Mouse (Mus musculus) forebrain, embryonic 15.5 days (tissue): Measurements from ENCODE around the gene Scgb2b26. TPM values are rescaled to one million over a fixed set of nuclear protein-coding genes. Genes with fewer than 3 reads are reported as not detected.
"Not testable (repeated sequence)": the region's sequence is repeated elsewhere in the genome, so short reads cannot be mapped to it uniquely, and the experiment has no call there.

Source experiments
- ATAC-seq: fragments of 200-750 bp; cut with Nextera tagmentation; replicated peaks from 2 replicates; pipeline ENCODE4 v1.8.0; 2017; ENCODE audit warnings: mild to moderate bottlenecking, moderate TSS enrichment, moderate library complexity
- H3K27ac ChIP-seq: fragments of 300-500 bp; sonication (generic); replicated peaks from 2 replicates; pipeline ENCODE4 v1.5.1; 2015; ENCODE audit warnings: mild to moderate bottlenecking, inconsistent platforms
- H3K27me3 ChIP-seq: fragments of 300-500 bp; sonication (generic); 2 replicates; pipeline ENCODE4 v1.6.1; 2015; ENCODE audit warnings: inconsistent platforms
- H3K36me3 ChIP-seq: fragments of 300-500 bp; sonication (generic); 2 replicates; pipeline ENCODE4 v1.6.1; 2015; ENCODE audit warnings: mild to moderate bottlenecking, inconsistent platforms
- H3K4me1 ChIP-seq: fragments of 300-500 bp; sonication (generic); 2 replicates; pipeline ENCODE4 v1.6.1; 2015; ENCODE audit warnings: inconsistent platforms
- H3K4me2 ChIP-seq: fragments of 300-500 bp; sonication (generic); replicated peaks from 2 replicates; pipeline ENCODE4 v1.6.1; 2015; ENCODE audit warnings: mild to moderate bottlenecking, inconsistent platforms
- H3K4me3 ChIP-seq: fragments of 300-500 bp; sonication (generic); 2 replicates; pipeline ENCODE4 v1.5.1; 2015; ENCODE audit warnings: mild to moderate bottlenecking, inconsistent platforms
- H3K9ac ChIP-seq: fragments of 300-500 bp; sonication (generic); replicated peaks from 2 replicates; pipeline ENCODE4 v1.6.1; 2015; ENCODE audit warnings: mild to moderate bottlenecking, inconsistent platforms
- H3K9me3 ChIP-seq: fragments of 300-500 bp; sonication (generic); 2 replicates; pipeline ENCODE4 v1.6.1; 2016; ENCODE audit warnings: inconsistent platforms
- WGBS: fragments of 180-500 bp; shearing (Covaris S2); methylation state at CpG from one replicate; pipeline ENCODE4 v1.1.7; 2015; ENCODE audit warnings: mixed read lengths; 5-methylcytosine and 5-hydroxymethylcytosine counted together
- polyA plus RNA-seq: library from polyadenylated mRNA; unstranded; fragments of >200 nt; fragmentation: Nextera tagmentation; extraction: Ambion mirVana; gene quantifications from 2 replicates; pipeline ENCODE4 v1.2.1, GENCODE M21; 2015

The Scgb2b26 gene
- not detected in 2 replicates for polyA plus RNA-seq

DNA sequence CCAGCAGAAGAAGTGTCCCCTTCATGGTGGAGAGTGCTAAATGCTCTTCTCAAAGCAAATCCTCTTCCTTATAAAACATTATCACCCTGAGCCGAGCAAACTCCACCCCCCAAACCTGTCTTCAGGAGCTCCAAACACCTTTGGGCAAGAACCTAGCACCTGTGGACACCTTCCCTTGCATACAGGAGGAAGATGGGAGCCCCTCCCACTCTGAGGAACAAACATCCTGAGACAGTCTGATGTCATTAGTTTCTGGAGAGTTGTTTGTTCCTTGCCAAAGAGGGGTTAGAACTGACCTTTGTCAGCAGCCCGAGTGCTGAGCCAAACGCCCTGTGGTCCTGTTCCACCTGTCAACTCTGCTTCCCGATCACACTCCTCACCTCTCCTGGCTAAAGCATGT is at the start of gene Scgb2b26:
Gene Scgb2b26 (minus strand): TSS at position 101 of the 400 bp plus-strand sequence.
- H3K27ac ChIP-seq: no peak within 1 kb of the TSS
- WGBS: 83% methylated on average over 4 of the region's 4 CpGs
- peaks cover 33% of the 10 kb centered on the region for H3K9me3 ChIP-seq

DNA sequence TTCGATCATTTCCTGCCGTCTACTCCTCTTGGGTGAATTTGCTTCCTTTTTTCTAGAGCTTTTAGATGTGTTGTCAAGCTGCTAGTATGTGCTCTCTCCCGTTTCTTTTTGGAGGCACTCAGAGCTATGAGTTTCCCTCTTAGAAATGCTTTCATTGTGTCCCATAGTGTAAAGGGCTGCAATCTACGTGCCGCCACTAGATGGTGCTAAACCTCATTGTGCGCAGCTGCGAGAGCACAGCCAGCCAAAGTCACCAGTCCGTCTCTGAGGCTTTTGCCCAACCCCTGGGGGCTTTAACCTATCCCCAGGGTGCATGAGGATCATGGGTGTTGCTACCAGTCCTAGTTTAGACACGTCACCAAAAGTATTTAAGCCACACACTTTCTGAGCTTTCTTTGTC is 37.4 kb upstream of the Scgb2b26 start:
- H3K36me3 ChIP-seq, H3K9ac ChIP-seq, H3K27me3 ChIP-seq, H3K4me2 ChIP-seq, ATAC-seq, H3K27ac ChIP-seq, H3K4me1 ChIP-seq, H3K9me3 ChIP-seq, H3K4me3 ChIP-seq: not testable (repeated sequence)
- WGBS: 29% methylated on average over 8 of the region's 9 CpGs

More for the DNA sequence above, at the start of gene Scgb2b26:
- Histone ChIP-seq H3K36me3 (no peaks in the 10 kb centered on the region), H3K4me2 (no peak within 1 kb of the TSS), H3K27me3 (no peaks in the 10 kb centered on the region), H3K4me3 (no peak within 1 kb of the TSS), H3K4me1 (no peaks in the 10 kb centered on the region), H3K9ac (no peak within 1 kb of the TSS)
- ATAC-seq: no peak

DNA sequence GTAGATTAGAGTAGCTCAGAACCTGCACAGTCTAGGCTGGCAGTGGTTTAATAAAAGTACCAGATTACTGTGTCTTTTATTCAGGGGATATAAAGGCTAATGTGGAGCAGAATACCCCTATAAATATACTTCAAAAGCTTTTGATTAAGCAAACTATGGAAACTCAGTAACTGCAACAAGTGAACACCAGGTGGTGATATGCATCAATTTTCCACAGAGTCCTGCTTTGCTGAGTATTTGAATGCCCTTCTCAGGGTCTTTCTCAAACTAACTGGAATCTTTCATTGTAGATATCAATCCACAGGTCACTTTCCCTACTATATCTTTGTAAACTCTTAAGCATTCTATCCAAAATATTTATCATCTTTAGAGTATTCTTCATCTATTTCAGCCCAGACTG is 41.9 kb downstream of the Scgb2b26 start:
- ATAC-seq: no peak
- Histone ChIP-seq H3K9ac (no peak overlapping the region), H3K9me3 (peaks cover 14% of the 10 kb centered on the region), H3K27me3 (no peaks in the 10 kb centered on the region), H3K4me3 (no peak overlapping the region), H3K36me3 (no peaks in the 10 kb centered on the region), H3K4me2 (no peak overlapping the region), H3K4me1 (no peaks in the 10 kb centered on the region), H3K27ac (no peak overlapping the region)

DNA sequence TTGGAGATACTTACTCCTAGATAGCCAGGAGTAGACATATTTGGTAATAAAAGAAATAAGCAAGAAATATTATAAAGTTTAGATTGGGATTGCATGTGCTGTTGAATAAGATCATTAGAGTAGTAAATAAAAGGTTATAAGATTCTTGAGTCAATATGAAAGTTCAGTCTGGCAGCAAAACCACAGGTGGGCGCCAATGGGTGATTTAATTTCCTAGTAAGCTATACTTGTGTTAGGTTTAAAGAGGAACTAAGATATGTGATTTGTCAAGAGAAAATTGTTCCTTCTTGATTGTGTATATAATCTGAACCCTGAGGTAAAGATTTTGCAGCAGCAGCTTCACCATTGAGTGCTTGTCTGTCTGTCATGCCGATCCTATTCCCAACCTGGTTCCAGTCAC is 44.0 kb downstream of the Scgb2b26 start:
- Histone ChIP-seq H3K4me3 (no peak overlapping the region), H3K27me3 (no peaks in the 10 kb centered on the region), H3K27ac (no peak overlapping the region), H3K36me3 (no peaks in the 10 kb centered on the region), H3K9ac (no peak overlapping the region), H3K9me3 (peaks cover 33% of the 10 kb centered on the region), H3K4me1 (no peaks in the 10 kb centered on the region), H3K4me2 (no peak overlapping the region)
- WGBS: 75% methylated on average over 2 of the region's 2 CpGs
- ATAC-seq: no peak

DNA sequence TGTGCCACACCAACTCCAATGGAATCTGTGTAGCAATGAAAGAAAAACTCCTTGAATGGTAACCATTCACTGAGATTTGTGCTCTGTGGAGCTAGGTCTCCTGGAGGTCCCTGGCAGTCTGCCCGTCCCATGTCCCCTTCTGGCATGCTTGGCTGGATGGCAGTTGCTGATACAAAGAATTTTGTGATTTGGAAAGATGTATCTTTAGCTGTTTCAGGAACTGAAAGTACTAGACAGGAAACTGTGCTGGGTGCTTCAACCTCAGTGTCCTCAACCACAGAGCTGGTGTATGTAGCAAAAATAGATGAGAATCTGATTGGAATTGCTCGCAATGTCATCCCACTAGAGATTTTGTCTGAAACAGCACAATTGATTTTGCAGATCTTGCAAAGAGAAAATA is 44.8 kb downstream of the Scgb2b26 start:
- Histone ChIP-seq H3K36me3 (no peaks in the 10 kb centered on the region), H3K4me1 (no peaks in the 10 kb centered on the region), H3K9ac (no peak overlapping the region), H3K27ac (no peak overlapping the region), H3K4me2 (no peak overlapping the region), H3K27me3 (no peaks in the 10 kb centered on the region), H3K9me3 (peaks cover 39% of the 10 kb centered on the region), H3K4me3 (no peak overlapping the region)
- no peak for ATAC-seq
- 52% methylated on average over 2 of the region's 2 CpGs for WGBS

Other genes starting within 250 kb of the Scgb2b26 start
- gene Scgb2b24, start 205.7 kb downstream of the Scgb2b26 start, polyA plus RNA-seq: not detected in 2 replicates
- gene Scgb1b24, start 201.2 kb downstream of the Scgb2b26 start, polyA plus RNA-seq: not detected in 2 replicates
- gene Scgb2b27, start 68.9 kb upstream of the Scgb2b26 start, polyA plus RNA-seq: not detected in 2 replicates
- not detected in 2 replicates for gene Scgb1b27, start 76.4 kb upstream of the Scgb2b26 start, polyA plus RNA-seq
- gene Scgb1b30, start 150.4 kb upstream of the Scgb2b26 start, polyA plus RNA-seq: not detected in 2 replicates
- gene Wtip, start 188.2 kb upstream of the Scgb2b26 start, polyA plus RNA-seq: 3.0 and 4.3 TPM in 2 replicates
- 202 and 208 TPM in 2 replicates for gene Uba2, start 224.6 kb upstream of the Scgb2b26 start, polyA plus RNA-seq